Mouse (Mus musculus): ENCODE data around the gene Ldlrad1. TPM values are rescaled to one million over a fixed set of nuclear protein-coding genes. Genes with fewer than 3 reads are reported as not detected.

Gene Ldlrad1
- polyA plus RNA-seq, 1 experiment from 2014 or later = not detected

Other genes starting within 250 kb of the Ldlrad1 start
- gene Mrpl37, start 142.3 kb upstream of the Ldlrad1 start, polyA plus RNA-seq (2015; fragmentation: Nextera tagmentation; extraction: Ambion mirVana) = 79.5 and 89.9 TPM in 2 replicates
- 3.1 and 4.6 TPM in 2 replicates for gene Cyb5rl, start 142.2 kb upstream of the Ldlrad1 start, polyA plus RNA-seq (2015; fragmentation: Nextera tagmentation; extraction: Ambion mirVana)
- gene Cdcp2, start 112.3 kb upstream of the Ldlrad1 start, polyA plus RNA-seq (2015; fragmentation: Nextera tagmentation; extraction: Ambion mirVana) = not detected in 2 replicates
- 322 and 328 TPM in 2 replicates for gene Tmem59, start 30.8 kb upstream of the Ldlrad1 start, polyA plus RNA-seq (2015; fragmentation: Nextera tagmentation; extraction: Ambion mirVana)
- 13.0 and 20.1 TPM in 2 replicates for gene Tceanc2, start 30.1 kb upstream of the Ldlrad1 start, polyA plus RNA-seq (2015; fragmentation: Nextera tagmentation; extraction: Ambion mirVana)
- 38.8 and 50.1 TPM in 2 replicates for gene Lrrc42, start 44.4 kb downstream of the Ldlrad1 start, polyA plus RNA-seq (2015; fragmentation: Nextera tagmentation; extraction: Ambion mirVana)
- gene Hspb11, start 44.4 kb downstream of the Ldlrad1 start, polyA plus RNA-seq (2015; fragmentation: Nextera tagmentation; extraction: Ambion mirVana) = 26.9 and 40.2 TPM in 2 replicates
- 0.51 TPM in 1 of 2 replicates, not detected in the other for gene Dio1, start 98.0 kb downstream of the Ldlrad1 start, polyA plus RNA-seq (2015; fragmentation: Nextera tagmentation; extraction: Ambion mirVana)
- gene Yipf1, start 105.2 kb downstream of the Ldlrad1 start, polyA plus RNA-seq (2015; fragmentation: Nextera tagmentation; extraction: Ambion mirVana) = 40.3 and 41.1 TPM in 2 replicates
- gene Ndc1, start 158.6 kb downstream of the Ldlrad1 start, polyA plus RNA-seq (2015; fragmentation: Nextera tagmentation; extraction: Ambion mirVana) = 18.9 and 23.3 TPM in 2 replicates
- 0.29 and 0.62 TPM in 2 replicates for gene Glis1, start 225.4 kb downstream of the Ldlrad1 start, polyA plus RNA-seq (2015; fragmentation: Nextera tagmentation; extraction: Ambion mirVana)

All from heart, embryonic 15.5 days (tissue).